Mouse (Mus musculus) kidney, adult 2 months (tissue): ENCODE measurements at regions not wholly inside any gene's neighbourhood (a gene's known extent, or its start where the extent isn't known, plus 50 kb on each side); places are given as distances from the start of the nearest gene placed in this dataset.
"Not testable (repeated sequence)": the region's sequence is repeated elsewhere in the genome, so short reads cannot be mapped to it uniquely, and the experiment has no call there.

Experiments used
- CTCF ChIP-seq: fragments of 200-500 bp; conservative IDR thresholded peaks from 2 replicates; pipeline ENCODE4 v1.5.1; 2011; ENCODE audit warnings: low read depth, mild to moderate bottlenecking, control low read depth, low read length, moderate library complexity, mixed read lengths; ENCODE audit not compliant: insufficient read depth, insufficient read length
- POLR2A ChIP-seq: fragments of 200-500 bp; IDR thresholded peaks from one replicate; pipeline ENCODE4 v1.6.1; 2011; ENCODE audit warnings: low read depth, low read length, control low read depth

DNA sequence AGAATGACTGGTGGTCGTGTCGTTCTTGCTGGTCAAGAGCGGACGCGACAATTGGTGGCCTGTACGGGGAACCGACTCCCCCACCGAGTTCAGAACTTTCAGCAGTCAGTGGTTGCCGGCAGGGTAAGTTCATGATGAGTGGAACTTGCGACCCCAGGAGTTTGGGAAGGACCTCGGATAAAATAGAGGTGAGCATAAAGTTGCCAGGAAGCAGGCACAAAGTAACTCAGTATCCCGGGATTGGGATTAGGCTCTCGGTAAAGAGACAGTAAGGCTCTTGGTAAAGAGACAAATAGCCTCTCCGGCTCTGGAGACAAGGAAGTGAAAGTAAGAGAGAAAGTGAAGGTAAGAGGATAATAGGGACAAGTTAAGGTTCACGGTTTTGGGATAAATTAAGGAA is 393.2 kb downstream of the Tdrd3 start:
- not testable (repeated sequence) for TF ChIP-seq CTCF, POLR2A
